Mouse (Mus musculus): ENCODE results near the gene Trpm3. TPM values are rescaled to one million over a fixed set of nuclear protein-coding genes. Genes with fewer than 3 reads are reported as not detected.

Trpm3 gene
- polyA plus RNA-seq, 1 experiment, result 0.30 TPM

- no peak for TF ChIP-seq POLR2A (IDR thresholded peaks at IDR 0.05; ENCODE audit: control insufficient read depth, extremely low read depth, insufficient read depth, low read length, poor library complexity)
Measured at GRCm38 (mm10) chr19:23035786-23036185, 896.9 kb downstream of the Trpm3 start.

GRCm38 (mm10) chr19:23036782-23037477, 898.1 kb downstream of the Trpm3 start:
- 34% methylated on average over 11 of the region's 11 CpGs for WGBS
- TF ChIP-seq CTCF (IDR thresholded peaks at IDR 0.05; ENCODE audit: borderline replicate concordance, control insufficient read depth, extremely low read depth, insufficient read depth, low read length, poor library complexity), result no peak
- TF ChIP-seq POLR2A (IDR thresholded peaks at IDR 0.05; ENCODE audit: control insufficient read depth, extremely low read depth, insufficient read depth, low read length, poor library complexity), result no peak
- no peak overlapping the region for H3K4me3 ChIP-seq (ENCODE audit: control insufficient read depth, insufficient read depth, low read length)
- no peaks in the 10 kb centered on the region for H3K27me3 ChIP-seq (ENCODE audit: control insufficient read depth, insufficient read depth, low read length)
- H3K36me3 ChIP-seq (ENCODE audit: control insufficient read depth, insufficient read depth, low read length), result no peaks in the 10 kb centered on the region
- peaks cover 15% of the 10 kb centered on the region for H3K4me1 ChIP-seq (replicated peaks; ENCODE audit: control insufficient read depth, insufficient read depth, low read length)
- DNase-seq, result peak; percentile 11
- peak overlapping the region; percentile 60; the same call in 1 of the 2 replicates for H3K27ac ChIP-seq (ENCODE audit: control insufficient read depth, insufficient read depth, low read length)

More at GRCm38 (mm10) chr19:23035786-23036185, 896.9 kb downstream of the Trpm3 start:
- WGBS, result 93% methylated on average over 3 of the region's 3 CpGs
- DNase-seq, result no peak
- H3K27ac ChIP-seq (ENCODE audit: control insufficient read depth, insufficient read depth, low read length), result no peak overlapping the region
- peaks cover 15% of the 10 kb centered on the region for H3K4me1 ChIP-seq (replicated peaks; ENCODE audit: control insufficient read depth, insufficient read depth, low read length)
- no peaks in the 10 kb centered on the region for H3K27me3 ChIP-seq (ENCODE audit: control insufficient read depth, insufficient read depth, low read length)
- no peaks in the 10 kb centered on the region for H3K36me3 ChIP-seq (ENCODE audit: control insufficient read depth, insufficient read depth, low read length)
- H3K4me3 ChIP-seq (ENCODE audit: control insufficient read depth, insufficient read depth, low read length), result no peak overlapping the region

- WGBS, result 95% methylated on average over 14 of the region's 14 CpGs
- Histone ChIP-seq H3K27ac (ENCODE audit: control insufficient read depth, insufficient read depth, low read length) (no peak overlapping the region), H3K4me1 (replicated peaks; ENCODE audit: control insufficient read depth, insufficient read depth, low read length) (peaks cover 15% of the 10 kb centered on the region), H3K27me3 (ENCODE audit: control insufficient read depth, insufficient read depth, low read length) (no peaks in the 10 kb centered on the region), H3K36me3 (ENCODE audit: control insufficient read depth, insufficient read depth, low read length) (no peaks in the 10 kb centered on the region), H3K4me3 (ENCODE audit: control insufficient read depth, insufficient read depth, low read length) (no peak overlapping the region)
- TF ChIP-seq CTCF (IDR thresholded peaks at IDR 0.05; ENCODE audit: borderline replicate concordance, control insufficient read depth, extremely low read depth, insufficient read depth, low read length, poor library complexity) (no peak), POLR2A (IDR thresholded peaks at IDR 0.05; ENCODE audit: control insufficient read depth, extremely low read depth, insufficient read depth, low read length, poor library complexity) (no peak)
- no peak for DNase-seq
Measured at GRCm38 (mm10) chr19:23037499-23037898, 898.7 kb downstream of the Trpm3 start.

- H3K36me3 ChIP-seq (ENCODE audit: control insufficient read depth, insufficient read depth, low read length), result no peaks in the 10 kb centered on the region
- DNase-seq, result no peak
- WGBS, result 92% methylated on average over 2 of the region's 2 CpGs
- TF ChIP-seq POLR2A (IDR thresholded peaks at IDR 0.05; ENCODE audit: control insufficient read depth, extremely low read depth, insufficient read depth, low read length, poor library complexity), result no peak
- TF ChIP-seq CTCF (IDR thresholded peaks at IDR 0.05; ENCODE audit: borderline replicate concordance, control insufficient read depth, extremely low read depth, insufficient read depth, low read length, poor library complexity), result no peak
- peaks cover 15% of the 10 kb centered on the region for H3K4me1 ChIP-seq (replicated peaks; ENCODE audit: control insufficient read depth, insufficient read depth, low read length)
- H3K27me3 ChIP-seq (ENCODE audit: control insufficient read depth, insufficient read depth, low read length), result no peaks in the 10 kb centered on the region
- no peak overlapping the region for H3K27ac ChIP-seq (ENCODE audit: control insufficient read depth, insufficient read depth, low read length)
- no peak overlapping the region for H3K4me3 ChIP-seq (ENCODE audit: control insufficient read depth, insufficient read depth, low read length)
Measured at GRCm38 (mm10) chr19:23038321-23038720, 899.5 kb downstream of the Trpm3 start.

GRCm38 (mm10) chr19:23041483-23042167, 902.8 kb downstream of the Trpm3 start:
- H3K27me3 ChIP-seq (ENCODE audit: control insufficient read depth, insufficient read depth, low read length), result no peaks in the 10 kb centered on the region
- H3K27ac ChIP-seq (ENCODE audit: control insufficient read depth, insufficient read depth, low read length), result no peak overlapping the region
- TF ChIP-seq CTCF (IDR thresholded peaks at IDR 0.05; ENCODE audit: borderline replicate concordance, control insufficient read depth, extremely low read depth, insufficient read depth, low read length, poor library complexity), result no peak
- H3K4me3 ChIP-seq (ENCODE audit: control insufficient read depth, insufficient read depth, low read length), result no peak overlapping the region
- DNase-seq, result no peak
- 91% methylated on average over 6 of the region's 6 CpGs for WGBS
- peaks cover 9% of the 10 kb centered on the region for H3K4me1 ChIP-seq (replicated peaks; ENCODE audit: control insufficient read depth, insufficient read depth, low read length)
- no peaks in the 10 kb centered on the region for H3K36me3 ChIP-seq (ENCODE audit: control insufficient read depth, insufficient read depth, low read length)

GRCm38 (mm10) chr19:23042168-23042733, 903.4 kb downstream of the Trpm3 start:
- no peaks in the 10 kb centered on the region for H3K27me3 ChIP-seq (ENCODE audit: control insufficient read depth, insufficient read depth, low read length)
- H3K36me3 ChIP-seq (ENCODE audit: control insufficient read depth, insufficient read depth, low read length), result no peaks in the 10 kb centered on the region
- peaks cover 3% of the 10 kb centered on the region for H3K4me1 ChIP-seq (replicated peaks; ENCODE audit: control insufficient read depth, insufficient read depth, low read length)
- H3K4me3 ChIP-seq (ENCODE audit: control insufficient read depth, insufficient read depth, low read length), result no peak overlapping the region
- no peak for TF ChIP-seq POLR2A (IDR thresholded peaks at IDR 0.05; ENCODE audit: control insufficient read depth, extremely low read depth, insufficient read depth, low read length, poor library complexity)
- no peak for TF ChIP-seq CTCF (IDR thresholded peaks at IDR 0.05; ENCODE audit: borderline replicate concordance, control insufficient read depth, extremely low read depth, insufficient read depth, low read length, poor library complexity)
- no peak for DNase-seq
- no peak overlapping the region for H3K27ac ChIP-seq (ENCODE audit: control insufficient read depth, insufficient read depth, low read length)
- 81% methylated on average over 6 of the region's 6 CpGs for WGBS
